Mouse (Mus musculus) spleen, postnatal 10 days (tissue): ENCODE measurements around the gene Hapln2.

Experiments
- DNase-seq, 2 experiments: peaks; one replicate each; pipeline ENCODE4 v3.0.0; 2021 to 2022; ENCODE audit warnings: low spot score in 2 of 2

Gene Hapln2

GRCm38 (mm10) chr3:87981894-87982835, 45.2 kb downstream of the Hapln2 start:
- DNase-seq = no peak

GRCm38 (mm10) chr3:87981214-87981760, 46.1 kb downstream of the Hapln2 start:
- no peak for DNase-seq

DNA sequence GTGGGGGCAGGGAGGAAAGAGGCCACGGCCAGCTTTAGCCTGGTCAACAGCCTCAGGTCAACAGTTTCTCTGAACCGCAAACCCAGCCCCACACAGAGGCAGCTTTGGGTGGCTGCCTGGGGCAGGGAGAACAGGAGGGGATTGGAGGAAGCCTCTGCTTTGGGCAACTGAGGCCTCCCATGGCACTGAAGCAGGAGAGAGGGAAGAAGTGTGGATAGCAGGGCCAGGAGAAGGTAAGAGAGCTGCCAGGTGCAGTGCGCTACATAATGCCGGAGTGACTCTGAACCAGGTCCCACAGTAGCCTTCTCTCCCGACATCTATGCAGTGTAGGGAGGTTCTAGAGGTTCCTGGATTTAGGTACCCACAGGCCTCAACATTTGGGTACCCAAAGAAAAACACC, 46.7 kb downstream of the Hapln2 start:
- no peak for DNase-seq

- no peak for DNase-seq
Measured at GRCm38 (mm10) chr3:87980085-87980484, 47.3 kb downstream of the Hapln2 start.

- DNase-seq = no peak
Measured at GRCm38 (mm10) chr3:87979493-87979892, 47.9 kb downstream of the Hapln2 start.

DNA sequence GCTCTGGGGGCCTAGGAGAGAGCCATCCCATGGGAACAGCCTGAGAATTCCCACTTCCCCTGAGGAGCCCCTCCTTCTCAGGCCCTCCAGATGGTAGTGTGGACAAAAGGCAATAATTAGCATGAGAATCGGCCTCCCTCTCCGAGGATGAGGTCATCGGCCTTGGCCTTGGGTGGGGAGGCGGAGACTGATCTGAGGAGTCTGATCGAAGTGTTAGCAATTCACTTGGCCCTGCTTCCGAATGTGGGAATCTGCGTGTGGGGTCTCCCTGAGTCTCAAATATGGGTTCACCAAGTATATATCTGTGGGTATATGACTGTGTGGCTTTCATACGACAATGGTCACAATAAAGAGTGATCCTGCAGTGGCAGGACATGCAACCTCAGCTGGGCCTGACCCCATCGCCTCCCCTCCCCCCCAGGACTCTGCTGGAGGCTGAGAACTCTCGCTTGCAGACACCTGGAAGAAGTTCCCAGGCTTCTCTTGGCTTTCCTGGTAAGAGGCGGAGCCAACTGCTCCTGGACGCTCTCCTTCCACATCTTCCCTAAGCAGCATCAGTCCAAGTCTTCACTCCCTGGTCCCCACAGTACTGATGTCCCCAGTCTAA, 52.9 kb downstream of the Hapln2 start:
- no peak for DNase-seq

DNA sequence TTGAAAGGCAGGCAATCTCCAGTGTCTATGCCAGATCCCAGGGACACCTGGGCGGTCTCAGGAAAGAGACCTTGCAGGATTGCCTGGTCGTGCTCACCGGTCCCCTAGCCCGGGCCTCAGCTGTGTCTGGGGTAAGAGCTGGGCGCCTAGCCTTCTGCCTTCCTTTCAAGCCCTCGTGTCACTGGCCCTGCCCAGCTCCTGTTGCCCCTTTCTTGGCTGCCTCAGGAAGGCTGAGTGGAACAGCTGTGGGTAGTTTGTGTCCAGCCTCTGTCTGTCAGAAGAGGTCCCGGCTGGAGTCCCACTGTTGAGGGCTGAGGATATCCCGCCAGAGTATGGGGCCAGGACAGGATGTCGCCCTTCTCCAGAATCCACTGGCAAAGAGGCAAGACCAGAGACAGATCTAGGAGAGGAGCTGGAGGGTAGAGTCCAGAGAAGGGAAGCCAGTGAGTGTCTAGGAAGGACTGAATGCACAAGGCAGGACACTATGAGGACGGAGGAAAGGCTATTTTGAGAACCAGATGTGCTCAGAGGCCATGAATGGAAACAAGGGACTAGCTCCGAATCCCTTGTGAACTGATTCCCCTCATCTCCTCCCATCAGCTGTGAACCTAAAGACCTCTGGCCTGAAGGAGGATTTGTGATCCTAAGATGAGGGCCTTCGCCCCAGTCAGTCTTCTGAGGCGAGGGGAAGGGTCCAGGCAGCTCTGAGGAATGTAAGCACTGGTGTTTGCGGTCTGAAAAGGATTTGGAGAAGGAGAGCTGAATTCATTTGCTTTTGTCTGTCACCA, 53.6 kb downstream of the Hapln2 start:
- no peak for DNase-seq

DNA sequence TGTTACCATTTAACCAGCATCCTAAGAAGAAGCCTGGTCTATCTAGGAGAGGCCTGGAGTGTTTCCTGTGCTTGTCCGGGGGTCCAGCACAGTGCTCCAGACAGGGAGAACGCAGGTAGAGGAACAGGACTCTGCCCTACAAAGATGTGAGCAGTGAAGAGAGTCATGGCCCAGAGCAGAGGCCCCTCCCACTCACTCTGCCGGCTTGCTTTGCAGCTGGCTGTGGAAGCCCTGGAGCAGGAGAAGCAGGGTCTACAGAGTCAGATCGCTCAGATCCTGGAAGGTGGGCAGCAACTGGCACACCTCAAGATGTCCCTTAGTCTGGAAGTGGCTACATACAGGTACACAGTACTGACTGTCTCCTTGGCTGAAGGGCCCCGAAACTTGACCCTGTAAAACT, 54.6 kb downstream of the Hapln2 start:
- DNase-seq = no peak

- no peak for DNase-seq
Measured at GRCm38 (mm10) chr3:87972203-87972664, 55.1 kb downstream of the Hapln2 start.
